8 mouse cellular contexts compared by ENCODE assay signal in genomic region chr11:16591471-16591921, GRCm38 (mm10).
DNase-seq lines count a peak whose midpoint lies in the region; ATAC-seq and TF ChIP-seq lines count a peak whose summit lies in the region.

No protein-coding gene starts in this region.

- H3K4me3 ChIP-seq in heart, embryonic 12.5 days: no peak overlapping the region
- 0 out of 2 replicates have a peak overlapping the region, but pooled peaks have one; percentile 5 for H3K4me3 ChIP-seq in kidney, embryonic 16.5 days (ENCODE audit: low read length)
- H3K4me3 ChIP-seq in limb, embryonic 14.5 days (replicated peaks; ENCODE audit: low read length): no peak overlapping the region
- no peak overlapping the region for H3K4me3 ChIP-seq in myocyte

- H3K9me3 ChIP-seq in heart, embryonic 12.5 days (replicated peaks): no peaks in the 10 kb centered on the region
- H3K9me3 ChIP-seq in kidney, embryonic 16.5 days (ENCODE audit: low read length): no peaks in the 10 kb centered on the region
- no peaks in the 10 kb centered on the region for H3K9me3 ChIP-seq in limb, embryonic 14.5 days (ENCODE audit: control insufficient read depth, low read length)

- H3K27me3 ChIP-seq in heart, embryonic 12.5 days (replicated peaks): no peaks in the 10 kb centered on the region
- no peaks in the 10 kb centered on the region for H3K27me3 ChIP-seq in kidney, embryonic 16.5 days (ENCODE audit: insufficient read depth, low read length)
- H3K27me3 ChIP-seq in limb, embryonic 14.5 days (ENCODE audit: control insufficient read depth, insufficient read depth, low read length): no peaks in the 10 kb centered on the region
- H3K27me3 ChIP-seq in myocyte (ENCODE audit: control insufficient read depth, insufficient read depth, insufficient read length): no peaks in the 10 kb centered on the region

- H3ac ChIP-seq in myocyte (ENCODE audit: control insufficient read depth, insufficient read length): no peak overlapping the region

- peak; percentile 95 for DNase-seq in brain, embryonic 14.5 days (ENCODE audit: low read depth)
- DNase-seq in fibroblast of lung, adult 2 months (ENCODE audit: low read depth): peak; percentile 80
- peak; percentile 62 for DNase-seq in limb, embryonic 14.5 days (ENCODE audit: low spot score)
- DNase-seq in testis, postnatal 10 days (ENCODE audit: low spot score): peak; percentile 44

- peak overlapping the region; percentile 40 for H3K4me2 ChIP-seq in heart, embryonic 12.5 days
- H3K4me2 ChIP-seq in kidney, embryonic 16.5 days (replicated peaks; ENCODE audit: low read depth, low read length): peak overlapping the region; percentile 31
- no peak overlapping the region for H3K4me2 ChIP-seq in limb, embryonic 14.5 days (replicated peaks; ENCODE audit: low read depth, low read length, severe bottlenecking)
- H3K4me2 ChIP-seq in myocyte (ENCODE audit: low read depth): peak overlapping the region; percentile 72

- TF ChIP-seq POLR2A in brain, embryonic 14.5 days (IDR thresholded peaks at IDR 0.05; ENCODE audit: borderline replicate concordance, extremely low read depth, insufficient read depth, insufficient read length, poor library complexity, severe bottlenecking): no peak
- no peak for TF ChIP-seq POLR2A in limb, embryonic 14.5 days (IDR thresholded peaks at IDR 0.05; ENCODE audit: borderline replicate concordance, extremely low read depth, insufficient read depth, insufficient read length)
- TF ChIP-seq POLR2A in myocyte (IDR thresholded peaks at IDR 0.05; ENCODE audit: insufficient read length, low read depth): no peak

- no peak overlapping the region for H3K9ac ChIP-seq in heart, embryonic 12.5 days
- 0 out of 2 replicates have a peak overlapping the region, but pooled peaks have one; percentile 32 for H3K9ac ChIP-seq in kidney, embryonic 16.5 days (replicated peaks; ENCODE audit: low read length)
- no peak overlapping the region for H3K9ac ChIP-seq in limb, embryonic 14.5 days (ENCODE audit: low read depth, low read length, severe bottlenecking)

- WGBS in heart, embryonic 12.5 days: 5% methylated on average over 7 of the region's 7 CpGs
- WGBS in kidney, embryonic 16.5 days: 2% methylated on average over 7 of the region's 7 CpGs
- WGBS in limb, embryonic 14.5 days: 7% methylated on average over 7 of the region's 7 CpGs

- peak; percentile 91 for ATAC-seq in heart, embryonic 12.5 days (ENCODE audit: insufficient number of reproducible peaks, low FRiP score)
- peak; percentile 100 for ATAC-seq in kidney, embryonic 16.5 days (ENCODE audit: low FRiP score, low TSS enrichment)
- ATAC-seq in limb, embryonic 14.5 days (ENCODE audit: low FRiP score, low read depth): peak; percentile 93
- no peak for ATAC-seq in monocyte, adult 5-6 weeks (replicated peaks; ENCODE audit: insufficient number of reproducible peaks, low FRiP score, low TSS enrichment, poor library complexity, severe bottlenecking)

- no peak for TF ChIP-seq CTCF in brain, embryonic 14.5 days (IDR thresholded peaks at IDR 0.05; ENCODE audit: borderline replicate concordance, extremely low read depth, insufficient read depth, insufficient read length)

- peak overlapping the region; percentile 88 for H3K27ac ChIP-seq in heart, embryonic 12.5 days (ENCODE audit: poor library complexity, severe bottlenecking)
- H3K27ac ChIP-seq in kidney, embryonic 16.5 days (ENCODE audit: low read length): peak overlapping the region; percentile 95
- H3K27ac ChIP-seq in limb, embryonic 14.5 days (replicated peaks; ENCODE audit: low read depth, low read length): peak overlapping the region; percentile 69

- no peaks in the 10 kb centered on the region for H3K79me2 ChIP-seq in myocyte (ENCODE audit: control insufficient read depth, insufficient read depth)

- no peaks in the 10 kb centered on the region for H3K36me3 ChIP-seq in heart, embryonic 12.5 days
- H3K36me3 ChIP-seq in kidney, embryonic 16.5 days (ENCODE audit: insufficient read depth, low read length): no peaks in the 10 kb centered on the region
- H3K36me3 ChIP-seq in limb, embryonic 14.5 days (ENCODE audit: control insufficient read depth, insufficient read depth, low read length): no peaks in the 10 kb centered on the region
- H3K36me3 ChIP-seq in myocyte (ENCODE audit: control insufficient read depth, insufficient read depth): no peaks in the 10 kb centered on the region

- peaks cover 33% of the 10 kb centered on the region for H3K4me1 ChIP-seq in heart, embryonic 12.5 days (replicated peaks)
- peaks cover 10% of the 10 kb centered on the region for H3K4me1 ChIP-seq in kidney, embryonic 16.5 days (ENCODE audit: insufficient read depth, low read length)
- H3K4me1 ChIP-seq in limb, embryonic 14.5 days (ENCODE audit: control insufficient read depth, insufficient read depth, low read length): peaks cover 12% of the 10 kb centered on the region

TF ChIP-seq in myocyte, 11 proteins besides CTCF, POLR2A, EP300 and RAD21:
- peak; percentile 71 for TF ChIP-seq TCF12 (IDR thresholded peaks at IDR 0.05; ENCODE audit: insufficient read depth, poor library complexity, severe bottlenecking)
- peak; percentile 44; the same call in 1 of the 2 replicates for TF ChIP-seq CEBPB (IDR thresholded peaks at IDR 0.05; ENCODE audit: insufficient read depth, poor library complexity, severe bottlenecking)
- TF ChIP-seq USF1 (IDR thresholded peaks at IDR 0.05; ENCODE audit: low read depth): peak; percentile 93
- TF ChIP-seq POLR2AphosphoS2 (IDR thresholded peaks at IDR 0.05; ENCODE audit: insufficient read length, low read depth): no peak
- TF ChIP-seq MAX (IDR thresholded peaks at IDR 0.05; ENCODE audit: low read depth): no peak
- TF ChIP-seq SRF (IDR thresholded peaks at IDR 0.05; ENCODE audit: control insufficient read depth, insufficient read length, low read depth): peak; percentile 47
- TF ChIP-seq MYOD1 (IDR thresholded peaks at IDR 0.05; ENCODE audit: control insufficient read depth in 1 of 3, insufficient read length in 2 of 3, low read depth in 2 of 3): peak; percentile 69 to 94 (median 94)
- peak; percentile 31 for TF ChIP-seq TCF3 (IDR thresholded peaks at IDR 0.05; ENCODE audit: insufficient read length, low read depth)
- TF ChIP-seq MYOG (IDR thresholded peaks at IDR 0.05; ENCODE audit: control insufficient read depth in 1 of 3, insufficient read depth in 1 of 3, insufficient read length in 2 of 3, low read depth in 2 of 3): peak; percentile 89 to 98 (median 92)
- TF ChIP-seq E2F4 (IDR thresholded peaks at IDR 0.05; ENCODE audit: insufficient read depth): no peak
- TF ChIP-seq REST (IDR thresholded peaks at IDR 0.05; ENCODE audit: insufficient read depth, insufficient read length): no peak
TF ChIP-seq in myocyte: peak in this region for 7.

Comparison
In these comparisons a context has a peak if more than half of its experiments do, and no peak if none do; other contexts are left out.
1. DNase-seq: peak in every context shown above with its lines; median percentile 95 in brain, embryonic 14.5 days; 80 in fibroblast of lung, adult 2 months; 62 in limb, embryonic 14.5 days; 44 in testis, postnatal 10 days.